Mouse (Mus musculus): Measurements from ENCODE around the gene Dync1i1. TPM values are rescaled to one million over a fixed set of nuclear protein-coding genes. Genes with fewer than 3 reads are reported as not detected.
A peak's percentile ranks its signal among the peaks of the same experiment; 100 is the strongest.
"Not testable (repeated sequence)": the region's sequence is repeated elsewhere in the genome, so short reads cannot be mapped to it uniquely, and the experiment has no call there.

Dync1i1 gene
- 6.3 and 7.0 TPM in 2 replicates for polyA plus RNA-seq (2015; fragmentation: Nextera tagmentation; extraction: Ambion mirVana)

GRCm38 (mm10) chr6:5725611-5726236 lies at the start of gene Dync1i1:
TSS of gene Dync1i1 (plus strand) at chr6:5725639.
- H3K4me2 ChIP-seq (replicated peaks): peak within 1 kb of the TSS; percentile 88
- H3K27me3 ChIP-seq: peaks cover 15% of the 10 kb centered on the region; the same call in 1 of the 2 replicates
- H3K4me3 ChIP-seq (replicated peaks): peak within 1 kb of the TSS; percentile 57
- H3K9me3 ChIP-seq: no peaks in the 10 kb centered on the region
- peak within 1 kb of the TSS; percentile 67 for H3K9ac ChIP-seq (replicated peaks)
- no peak within 1 kb of the TSS for H3K27ac ChIP-seq
- peak; percentile 96 for ATAC-seq
- 2% methylated on average over 40 of the region's 40 CpGs for WGBS
- no peaks in the 10 kb centered on the region for H3K36me3 ChIP-seq
- H3K4me1 ChIP-seq (replicated peaks): peaks cover 11% of the 10 kb centered on the region

- H3K4me3 ChIP-seq (replicated peaks): no peak overlapping the region
- no peak overlapping the region for H3K9ac ChIP-seq (replicated peaks)
- H3K9me3 ChIP-seq: no peaks in the 10 kb centered on the region
- H3K36me3 ChIP-seq: no peaks in the 10 kb centered on the region
- no peaks in the 10 kb centered on the region for H3K4me1 ChIP-seq (replicated peaks)
- no peak overlapping the region for H3K27ac ChIP-seq
- WGBS: 91% methylated on average over 3 of the region's 3 CpGs
- H3K4me2 ChIP-seq (replicated peaks): no peak overlapping the region
- no peak for ATAC-seq
- no peaks in the 10 kb centered on the region for H3K27me3 ChIP-seq
Measured at GRCm38 (mm10) chr6:5679738-5680137, 45.7 kb upstream of the Dync1i1 start.

GRCm38 (mm10) chr6:5701826-5702225 lies 23.6 kb upstream of the Dync1i1 start:
- no peaks in the 10 kb centered on the region for H3K27me3 ChIP-seq
- no peaks in the 10 kb centered on the region for H3K9me3 ChIP-seq
- WGBS: 84% methylated on average over 2 of the region's 2 CpGs
- H3K4me3 ChIP-seq (replicated peaks): no peak overlapping the region
- ATAC-seq: no peak
- no peaks in the 10 kb centered on the region for H3K4me1 ChIP-seq (replicated peaks)
- no peak overlapping the region for H3K27ac ChIP-seq
- H3K36me3 ChIP-seq: no peaks in the 10 kb centered on the region
- no peak overlapping the region for H3K4me2 ChIP-seq (replicated peaks)
- no peak overlapping the region for H3K9ac ChIP-seq (replicated peaks)

GRCm38 (mm10) chr6:5707894-5708293 lies 17.5 kb upstream of the Dync1i1 start:
- WGBS: 41% methylated on average over 3 of the region's 3 CpGs
- H3K27ac ChIP-seq; H3K4me2 ChIP-seq (replicated peaks); H3K9me3 ChIP-seq; H3K36me3 ChIP-seq; ATAC-seq; H3K27me3 ChIP-seq; H3K4me3 ChIP-seq (replicated peaks); H3K9ac ChIP-seq (replicated peaks); H3K4me1 ChIP-seq (replicated peaks): not testable (repeated sequence)

GRCm38 (mm10) chr6:5710063-5710605 lies 15.3 kb upstream of the Dync1i1 start:
- 71% methylated on average over 3 of the region's 3 CpGs for WGBS
- Histone ChIP-seq H3K27me3 (no peaks in the 10 kb centered on the region), H3K9me3 (no peaks in the 10 kb centered on the region), H3K4me3 (replicated peaks) (no peak overlapping the region), H3K27ac (no peak overlapping the region), H3K4me2 (replicated peaks) (no peak overlapping the region), H3K36me3 (no peaks in the 10 kb centered on the region), H3K4me1 (replicated peaks) (no peaks in the 10 kb centered on the region), H3K9ac (replicated peaks) (no peak overlapping the region)
- no peak for ATAC-seq

- Histone ChIP-seq H3K4me3 (replicated peaks) (no peak overlapping the region), H3K27me3 (no peaks in the 10 kb centered on the region), H3K36me3 (no peaks in the 10 kb centered on the region), H3K4me2 (replicated peaks) (no peak overlapping the region), H3K27ac (no peak overlapping the region), H3K9ac (replicated peaks) (no peak overlapping the region), H3K9me3 (no peaks in the 10 kb centered on the region), H3K4me1 (replicated peaks) (no peaks in the 10 kb centered on the region)
- ATAC-seq: no peak
- 87% methylated on average over 3 of the region's 3 CpGs for WGBS
Measured at GRCm38 (mm10) chr6:5712620-5713019, 12.8 kb upstream of the Dync1i1 start.

GRCm38 (mm10) chr6:5715101-5715618 lies 10.3 kb upstream of the Dync1i1 start:
- no peak for ATAC-seq
- Histone ChIP-seq H3K4me3 (replicated peaks) (no peak overlapping the region), H3K36me3 (no peaks in the 10 kb centered on the region), H3K9ac (replicated peaks) (no peak overlapping the region), H3K4me1 (replicated peaks) (no peaks in the 10 kb centered on the region), H3K9me3 (no peaks in the 10 kb centered on the region), H3K4me2 (replicated peaks) (no peak overlapping the region), H3K27ac (no peak overlapping the region), H3K27me3 (no peaks in the 10 kb centered on the region)
- WGBS: 73% methylated on average over 3 of the region's 3 CpGs

- Histone ChIP-seq H3K9ac (replicated peaks) (no peak overlapping the region), H3K27me3 (no peaks in the 10 kb centered on the region), H3K36me3 (no peaks in the 10 kb centered on the region), H3K4me2 (replicated peaks) (no peak overlapping the region), H3K4me1 (replicated peaks) (no peaks in the 10 kb centered on the region), H3K4me3 (replicated peaks) (no peak overlapping the region), H3K9me3 (no peaks in the 10 kb centered on the region), H3K27ac (no peak overlapping the region)
- no peak for ATAC-seq
- 72% methylated on average over 2 of the region's 2 CpGs for WGBS
Measured at GRCm38 (mm10) chr6:5718955-5719354, 6.5 kb upstream of the Dync1i1 start.

GRCm38 (mm10) chr6:5720716-5721115 lies 4.7 kb upstream of the Dync1i1 start:
- H3K36me3 ChIP-seq; ATAC-seq; H3K27me3 ChIP-seq; H3K4me3 ChIP-seq (replicated peaks); H3K4me1 ChIP-seq (replicated peaks); H3K9ac ChIP-seq (replicated peaks); H3K9me3 ChIP-seq; H3K4me2 ChIP-seq (replicated peaks); H3K27ac ChIP-seq: not testable (repeated sequence)

- Histone ChIP-seq H3K4me2 (replicated peaks) (no peak overlapping the region), H3K9me3 (no peaks in the 10 kb centered on the region), H3K27ac (no peak overlapping the region), H3K27me3 (peaks cover 15% of the 10 kb centered on the region; the same call in 1 of the 2 replicates), H3K36me3 (no peaks in the 10 kb centered on the region), H3K4me3 (replicated peaks) (no peak overlapping the region), H3K9ac (replicated peaks) (no peak overlapping the region), H3K4me1 (replicated peaks) (peaks cover 11% of the 10 kb centered on the region)
- ATAC-seq: no peak
- 85% methylated on average over 1 of the region's 1 CpGs for WGBS
Measured at GRCm38 (mm10) chr6:5723986-5724385, 1.5 kb upstream of the Dync1i1 start.

- peak overlapping the region; percentile 88 for H3K4me2 ChIP-seq (replicated peaks)
- no peaks in the 10 kb centered on the region for H3K36me3 ChIP-seq
- peak overlapping the region; percentile 67 for H3K9ac ChIP-seq (replicated peaks)
- 4% methylated on average over 10 of the region's 10 CpGs for WGBS
- H3K4me3 ChIP-seq (replicated peaks): peak overlapping the region; percentile 57
- 0 out of 2 replicates have a peak, but pooled peaks have one; percentile 16 for ATAC-seq
- peaks cover 15% of the 10 kb centered on the region; the same call in 1 of the 2 replicates for H3K27me3 ChIP-seq
- H3K9me3 ChIP-seq: no peaks in the 10 kb centered on the region
- H3K27ac ChIP-seq: no peak overlapping the region
- H3K4me1 ChIP-seq (replicated peaks): peaks cover 11% of the 10 kb centered on the region
Measured at GRCm38 (mm10) chr6:5726237-5726670, 815 bp downstream of the Dync1i1 start.

GRCm38 (mm10) chr6:5733217-5733616 lies 7.8 kb downstream of the Dync1i1 start:
- no peaks in the 10 kb centered on the region for H3K4me1 ChIP-seq (replicated peaks)
- no peak overlapping the region for H3K4me3 ChIP-seq (replicated peaks)
- no peak overlapping the region for H3K4me2 ChIP-seq (replicated peaks)
- 87% methylated on average over 3 of the region's 3 CpGs for WGBS
- H3K36me3 ChIP-seq: no peaks in the 10 kb centered on the region
- no peaks in the 10 kb centered on the region for H3K9me3 ChIP-seq
- H3K27me3 ChIP-seq: no peaks in the 10 kb centered on the region
- no peak overlapping the region for H3K9ac ChIP-seq (replicated peaks)
- H3K27ac ChIP-seq: no peak overlapping the region
- ATAC-seq: no peak

Measured in midbrain, embryonic 13.5 days (tissue).